Mouse (Mus musculus) hindbrain, embryonic 16.5 days (tissue): ENCODE measurements at regions not wholly inside any gene's neighbourhood (a gene's known extent, or its start where the extent isn't known, plus 50 kb on each side); places are given as distances from the start of the nearest gene placed in this dataset.

Experiments
- ATAC-seq: fragments of 200-750 bp; cut with Nextera tagmentation; 2 replicates; pipeline ENCODE4 v1.8.0; 2017; ENCODE audit warnings: moderate TSS enrichment, moderate library complexity
- H3K27ac ChIP-seq: fragments of 300-500 bp; sonication (generic); 2 replicates; pipeline ENCODE4 v1.5.1; 2014; ENCODE audit warnings: low read depth, mild to moderate bottlenecking, control low read depth, low read length, moderate library complexity
- H3K27me3 ChIP-seq: fragments of 300-500 bp; sonication (generic); replicated peaks from 2 replicates; pipeline ENCODE4 v1.6.1; 2014; ENCODE audit warnings: low read length; ENCODE audit not compliant: control insufficient read depth, insufficient read depth
- H3K36me3 ChIP-seq: fragments of 300-500 bp; sonication (generic); 2 replicates; pipeline ENCODE4 v1.6.1; 2014; ENCODE audit warnings: mild to moderate bottlenecking, low read length, moderate library complexity, mixed read lengths; ENCODE audit not compliant: control insufficient read depth, insufficient read depth
- H3K4me1 ChIP-seq: fragments of 300-500 bp; sonication (generic); 2 replicates; pipeline ENCODE4 v1.6.1; 2014; ENCODE audit warnings: low read depth, low read length; ENCODE audit not compliant: control insufficient read depth, insufficient read depth
- H3K4me2 ChIP-seq: fragments of 300-500 bp; sonication (generic); 2 replicates; pipeline ENCODE4 v1.6.1; 2014; ENCODE audit warnings: mild to moderate bottlenecking, low read length, control low read depth, moderate library complexity
- H3K4me3 ChIP-seq: fragments of 300-500 bp; sonication (generic); 2 replicates; pipeline ENCODE4 v1.5.1; 2014; ENCODE audit warnings: mild to moderate bottlenecking, low read length, control low read depth, moderate library complexity
- H3K9ac ChIP-seq: fragments of 300-500 bp; sonication (generic); 2 replicates; pipeline ENCODE4 v1.6.1; 2014; ENCODE audit warnings: low read depth, mild to moderate bottlenecking, control low read depth, low read length, moderate library complexity
- H3K9me3 ChIP-seq: fragments of 300-500 bp; sonication (generic); 2 replicates; pipeline ENCODE4 v1.6.1; 2014; ENCODE audit warnings: mild to moderate bottlenecking, low read length, moderate library complexity; ENCODE audit not compliant: control insufficient read depth
- WGBS: fragments of 180-500 bp; shearing (Covaris S2); extraction: QIAGEN DNeasy Blood & Tissue Kit; methylation state at CpG from one replicate; pipeline ENCODE4 v1.1.7; 2014; 5-methylcytosine and 5-hydroxymethylcytosine counted together

DNA sequence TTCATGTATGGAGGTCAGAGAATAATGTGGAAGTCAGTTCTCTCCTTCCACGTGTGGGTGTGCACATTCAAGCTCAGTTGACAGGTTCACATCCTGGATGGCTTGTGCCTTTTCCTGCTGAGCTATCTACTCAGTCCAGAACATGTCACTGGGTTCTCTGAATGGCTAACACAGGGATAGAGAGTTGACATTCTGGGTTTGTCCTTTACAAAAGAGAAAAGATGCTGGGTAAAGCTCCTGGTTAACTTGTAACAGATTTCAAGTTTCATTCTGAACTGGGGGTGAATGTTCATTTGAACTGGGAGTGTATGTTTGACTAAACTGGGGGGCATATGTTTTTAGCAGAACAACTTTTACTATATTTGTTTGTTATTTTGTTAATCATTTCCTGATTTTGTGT, 133.0 kb downstream of the Tmem17 start:
- H3K4me3 ChIP-seq = no peak overlapping the region
- H3K4me1 ChIP-seq = no peaks in the 10 kb centered on the region
- no peak overlapping the region for H3K4me2 ChIP-seq
- H3K36me3 ChIP-seq = no peaks in the 10 kb centered on the region
- no peak overlapping the region for H3K27ac ChIP-seq
- no peaks in the 10 kb centered on the region for H3K27me3 ChIP-seq
- 59% methylated on average over 1 of the region's 1 CpGs for WGBS
- no peak for ATAC-seq
- H3K9me3 ChIP-seq = no peaks in the 10 kb centered on the region
- H3K9ac ChIP-seq = no peak overlapping the region

DNA sequence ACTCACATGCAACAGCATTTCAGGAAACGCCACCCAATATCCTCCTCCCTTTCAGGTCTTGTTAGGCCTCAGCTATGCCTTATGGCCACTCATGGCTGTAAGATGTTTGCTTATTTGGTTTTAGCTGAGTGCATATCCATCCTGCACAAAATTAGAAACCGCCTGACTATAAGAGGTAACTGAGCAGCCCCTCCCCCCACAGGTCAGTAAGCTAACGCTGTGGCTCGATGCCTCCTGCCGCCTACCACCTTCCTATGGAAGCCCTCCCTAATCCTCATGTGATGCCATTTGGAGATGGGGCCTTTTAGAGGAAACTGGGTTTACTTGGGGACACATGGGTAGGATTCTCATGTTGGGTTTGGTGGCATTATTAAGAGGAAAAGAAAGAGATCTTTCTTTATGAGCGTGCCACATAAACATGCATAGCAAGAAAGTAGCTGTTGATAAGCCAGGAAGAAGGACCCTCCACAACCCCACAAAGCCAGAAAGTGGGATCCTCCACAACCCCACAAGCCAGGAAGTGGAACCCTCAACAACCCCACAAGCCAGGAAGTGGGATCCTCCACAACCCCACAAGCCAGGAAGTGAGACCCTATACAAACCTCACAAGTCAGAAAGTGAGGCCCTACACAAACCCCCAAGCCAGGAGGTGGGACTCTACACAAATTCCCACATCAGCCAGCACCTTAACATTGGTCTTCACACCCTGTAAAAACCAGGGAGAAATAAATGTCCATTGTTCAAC, 134.5 kb downstream of the Tmem17 start:
- WGBS = 70% methylated on average over 6 of the region's 6 CpGs
- Histone ChIP-seq H3K4me3 (no peak overlapping the region), H3K27me3 (no peaks in the 10 kb centered on the region), H3K9ac (no peak overlapping the region), H3K36me3 (no peaks in the 10 kb centered on the region), H3K4me1 (no peaks in the 10 kb centered on the region), H3K4me2 (no peak overlapping the region), H3K27ac (no peak overlapping the region), H3K9me3 (no peaks in the 10 kb centered on the region)
- no peak for ATAC-seq

DNA sequence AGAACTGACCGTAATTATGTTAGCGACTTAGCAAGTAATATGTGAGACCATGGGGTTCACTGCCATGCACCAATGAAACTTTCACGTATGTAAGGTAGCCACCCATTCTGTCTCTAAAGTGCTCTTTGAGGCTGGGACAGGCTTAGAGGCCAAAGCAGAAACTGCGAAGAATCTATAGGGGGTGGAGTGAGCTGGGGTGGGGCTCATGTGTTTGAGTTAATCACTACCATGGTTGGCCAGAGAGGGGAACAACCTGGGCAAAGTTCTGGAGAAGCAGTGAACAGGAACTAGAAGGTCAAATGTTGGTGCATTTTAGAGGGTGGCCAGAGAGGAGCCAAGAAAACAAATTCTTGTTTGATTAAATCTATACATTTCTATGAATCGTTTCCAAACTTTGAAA, 136.4 kb downstream of the Tmem17 start:
- Histone ChIP-seq H3K4me3 (no peak overlapping the region), H3K36me3 (no peaks in the 10 kb centered on the region), H3K9me3 (no peaks in the 10 kb centered on the region), H3K27ac (no peak overlapping the region), H3K9ac (no peak overlapping the region), H3K4me1 (peaks cover 2% of the 10 kb centered on the region; the same call in 1 of the 2 replicates), H3K4me2 (no peak overlapping the region), H3K27me3 (no peaks in the 10 kb centered on the region)
- 93% methylated on average over 5 of the region's 5 CpGs for WGBS
- ATAC-seq = no peak

DNA sequence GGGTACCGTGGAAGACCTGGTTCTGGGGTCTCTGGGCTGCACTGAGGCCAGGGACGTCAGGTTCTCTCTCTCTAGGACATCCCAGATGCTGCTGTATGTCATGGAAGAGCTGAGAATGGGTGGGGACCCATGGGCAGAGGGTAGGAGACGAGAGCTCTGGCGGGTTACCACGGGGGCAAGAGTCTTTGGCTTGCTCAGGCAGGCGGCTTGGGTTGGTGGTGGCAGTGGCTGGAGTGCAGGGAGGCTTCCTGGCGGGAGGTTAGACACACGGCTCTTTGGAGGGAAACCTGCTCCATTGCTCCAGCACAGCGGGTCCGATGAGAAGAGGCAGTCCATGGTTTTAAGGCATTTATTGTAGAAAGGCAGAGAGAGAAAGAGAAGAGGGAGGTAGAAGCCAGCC, 138.9 kb downstream of the Tmem17 start:
- Histone ChIP-seq H3K27ac (no peak overlapping the region), H3K4me2 (no peak overlapping the region), H3K4me1 (peaks cover 2% of the 10 kb centered on the region; the same call in 1 of the 2 replicates), H3K4me3 (no peak overlapping the region), H3K27me3 (no peaks in the 10 kb centered on the region), H3K36me3 (no peaks in the 10 kb centered on the region), H3K9ac (no peak overlapping the region), H3K9me3 (no peaks in the 10 kb centered on the region)
- 89% methylated on average over 10 of the region's 10 CpGs for WGBS
- ATAC-seq = no peak

DNA sequence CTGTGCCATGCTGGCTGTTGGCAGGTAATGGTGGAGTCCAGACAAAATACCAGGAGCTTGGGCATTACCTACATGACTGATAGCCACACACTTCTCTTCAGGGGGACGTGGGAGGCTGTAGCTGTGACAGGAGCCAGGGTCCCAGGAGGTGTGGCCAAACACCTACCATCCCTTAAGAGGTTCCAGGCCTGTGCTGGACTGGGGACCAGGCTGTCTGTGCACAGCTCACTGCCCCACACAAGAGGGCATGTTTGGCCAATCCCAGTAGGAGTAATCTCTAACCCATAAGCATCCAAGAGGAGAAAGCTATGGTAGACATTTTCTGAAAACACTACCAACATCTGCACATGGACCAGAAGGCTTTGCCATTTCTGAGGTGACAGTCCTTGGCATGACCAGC, 139.4 kb downstream of the Tmem17 start:
- Histone ChIP-seq H3K27me3 (no peaks in the 10 kb centered on the region), H3K27ac (no peak overlapping the region)

DNA sequence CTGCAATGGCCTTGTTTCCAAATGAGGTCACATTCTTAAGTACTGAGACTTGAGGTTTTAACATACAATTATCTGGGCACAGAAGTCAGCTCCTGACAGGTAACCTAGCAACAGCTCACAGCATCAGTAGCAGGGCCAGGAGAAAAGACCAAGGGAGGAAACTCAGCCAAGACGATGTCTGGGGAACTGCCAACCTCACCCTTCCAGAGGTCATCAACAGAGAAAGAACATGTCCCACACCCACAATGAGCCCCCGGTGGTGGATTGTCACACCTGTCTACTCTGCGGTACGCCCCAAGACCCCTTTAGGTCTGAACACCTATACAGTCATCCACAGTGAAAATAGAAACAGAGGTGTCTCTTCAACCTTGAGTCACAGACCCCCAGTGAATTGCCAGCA, 140.0 kb downstream of the Tmem17 start:
- ATAC-seq = peak; percentile 74
- Histone ChIP-seq H3K4me2 (no peak overlapping the region), H3K4me1 (peaks cover 2% of the 10 kb centered on the region; the same call in 1 of the 2 replicates), H3K9me3 (no peaks in the 10 kb centered on the region), H3K9ac (no peak overlapping the region), H3K4me3 (no peak overlapping the region), H3K36me3 (no peaks in the 10 kb centered on the region), H3K27ac (no peak overlapping the region), H3K27me3 (no peaks in the 10 kb centered on the region)
- 73% methylated on average over 4 of the region's 4 CpGs for WGBS

More for the DNA sequence above, 139.4 kb downstream of the Tmem17 start:
- Histone ChIP-seq H3K4me2 (no peak overlapping the region), H3K9me3 (no peaks in the 10 kb centered on the region), H3K4me1 (peaks cover 2% of the 10 kb centered on the region; the same call in 1 of the 2 replicates), H3K36me3 (no peaks in the 10 kb centered on the region), H3K4me3 (no peak overlapping the region), H3K9ac (no peak overlapping the region)
- 0 out of 2 replicates have a peak, but pooled peaks have one; percentile 52 for ATAC-seq
- 79% methylated on average over 1 of the region's 1 CpGs for WGBS

DNA sequence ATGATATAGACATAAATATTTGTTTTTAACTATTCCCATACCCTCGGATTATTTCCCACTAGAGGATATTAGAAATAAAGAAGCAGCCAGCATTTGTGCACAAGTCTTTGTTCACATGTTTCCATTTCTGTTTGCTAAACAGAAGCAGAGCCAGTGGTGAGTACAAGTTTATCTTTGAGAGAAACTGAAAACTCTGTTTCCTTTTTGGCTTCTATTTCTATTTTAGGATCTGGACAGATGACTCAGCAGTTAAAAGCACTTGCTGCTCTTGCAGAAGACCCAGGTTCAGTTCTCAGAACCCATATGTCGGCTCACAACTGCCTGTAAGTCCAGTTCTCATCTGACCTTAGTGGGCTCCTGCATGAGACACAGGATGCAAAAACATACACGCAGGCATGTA, 141.0 kb downstream of the Tmem17 start:
- H3K9me3 ChIP-seq = no peaks in the 10 kb centered on the region
- H3K36me3 ChIP-seq = no peaks in the 10 kb centered on the region
- no peak for ATAC-seq
- H3K9ac ChIP-seq = no peak overlapping the region
- no peak overlapping the region for H3K27ac ChIP-seq
- WGBS = 74% methylated on average over 3 of the region's 3 CpGs
- H3K4me1 ChIP-seq = peaks cover 2% of the 10 kb centered on the region; the same call in 1 of the 2 replicates
- no peaks in the 10 kb centered on the region for H3K27me3 ChIP-seq
- H3K4me3 ChIP-seq = no peak overlapping the region
- no peak overlapping the region for H3K4me2 ChIP-seq

DNA sequence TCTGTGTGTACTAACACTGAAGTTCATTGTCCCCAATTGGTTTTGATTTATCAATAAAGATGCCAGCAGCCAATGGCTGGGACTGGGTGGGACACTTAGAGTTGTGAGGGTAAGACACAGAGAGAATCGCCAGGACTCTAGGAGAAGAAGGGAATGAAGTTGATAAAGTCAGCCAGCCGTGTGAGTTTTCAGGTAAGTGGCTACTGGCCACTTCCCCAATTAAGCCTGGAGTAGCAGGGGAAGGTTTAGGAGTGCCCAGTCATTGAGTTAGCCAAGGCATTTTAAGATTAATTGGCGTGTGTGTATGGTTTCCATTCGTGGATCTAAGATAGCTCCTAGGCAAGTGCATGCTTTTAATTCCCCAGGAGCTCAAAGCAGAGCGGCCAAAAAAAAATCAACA, 141.5 kb downstream of the Tmem17 start:
- H3K27me3 ChIP-seq = no peaks in the 10 kb centered on the region
- H3K9me3 ChIP-seq = no peaks in the 10 kb centered on the region
- no peak overlapping the region for H3K4me3 ChIP-seq
- WGBS = 79% methylated on average over 5 of the region's 5 CpGs
- no peak overlapping the region for H3K4me2 ChIP-seq
- no peak overlapping the region for H3K27ac ChIP-seq
- no peak overlapping the region for H3K9ac ChIP-seq
- ATAC-seq = no peak
- H3K4me1 ChIP-seq = peaks cover 2% of the 10 kb centered on the region; the same call in 1 of the 2 replicates
- no peaks in the 10 kb centered on the region for H3K36me3 ChIP-seq

DNA sequence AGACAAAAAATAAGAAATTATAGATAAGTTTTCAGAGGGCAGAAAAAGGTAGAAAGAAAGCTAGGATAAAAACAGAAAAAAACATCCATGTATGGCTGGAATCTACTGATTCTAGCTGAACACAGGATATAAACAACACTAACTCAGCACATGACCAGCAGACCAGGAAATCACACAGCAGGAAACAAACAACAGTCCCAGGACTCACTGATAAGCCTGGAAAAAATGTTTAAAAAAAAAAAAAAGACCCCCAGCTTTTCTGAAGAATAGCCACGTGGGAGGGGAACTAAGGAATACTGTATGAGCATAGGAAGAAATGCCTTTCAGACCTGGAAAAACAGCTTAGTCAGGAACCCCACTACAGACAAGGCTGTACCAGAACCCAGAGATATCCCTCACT, 145.7 kb downstream of the Tmem17 start:
- H3K4me1 ChIP-seq = peaks cover 5% of the 10 kb centered on the region
- no peak overlapping the region for H3K4me2 ChIP-seq
- H3K4me3 ChIP-seq = no peak overlapping the region
- no peak for ATAC-seq
- WGBS = 43% methylated on average over 1 of the region's 1 CpGs
- H3K27me3 ChIP-seq = no peaks in the 10 kb centered on the region
- no peak overlapping the region for H3K27ac ChIP-seq
- no peaks in the 10 kb centered on the region for H3K9me3 ChIP-seq
- H3K36me3 ChIP-seq = no peaks in the 10 kb centered on the region
- H3K9ac ChIP-seq = no peak overlapping the region
